Mouse (Mus musculus) olfactory bulb, adult 2 months (tissue): Measurements from ENCODE around the gene Snx9. TPM values are rescaled to one million over a fixed set of nuclear protein-coding genes. Genes with fewer than 3 reads are reported as not detected.

Experiments
- H3K27ac ChIP-seq: fragments of 200-500 bp; 2 replicates; pipeline ENCODE4 v1.5.1; 2012; ENCODE audit warnings: low read depth, low read length; ENCODE audit not compliant: insufficient read depth
- H3K4me1 ChIP-seq: fragments of 200-500 bp; 2 replicates; pipeline ENCODE4 v1.6.1; 2012; ENCODE audit warnings: low read length; ENCODE audit not compliant: control insufficient read depth, insufficient read depth
- H3K4me3 ChIP-seq: fragments of 200-500 bp; 2 replicates; pipeline ENCODE4 v1.5.1; 2012; ENCODE audit warnings: mild to moderate bottlenecking, low read depth, low read length, moderate library complexity; ENCODE audit not compliant: insufficient read depth
- CTCF ChIP-seq: fragments of 200-500 bp; IDR thresholded peaks from 2 replicates; pipeline ENCODE4 v1.5.1; 2012; ENCODE audit warnings: low read depth, mild to moderate bottlenecking, low read length, moderate library complexity; ENCODE audit not compliant: insufficient read depth
- POLR2A ChIP-seq: fragments of 200-500 bp; IDR thresholded peaks from 2 replicates; pipeline ENCODE4 v1.6.1; 2012; ENCODE audit warnings: mild to moderate bottlenecking, low read depth, low read length, moderate library complexity; ENCODE audit not compliant: insufficient read depth
- WGBS: fragments of 180-500 bp; shearing (Covaris S2); methylation state at CpG from one replicate; pipeline ENCODE4 v1.1.7; 2018; 5-methylcytosine and 5-hydroxymethylcytosine counted together
- polyA plus RNA-seq: library from polyadenylated mRNA; stranded (reverse); fragments of >200 nt; gene quantifications from 2 replicates; pipeline ENCODE4 v1.2.4, GENCODE M21; 2012; ENCODE audit warnings: low replicate concordance; ENCODE audit not compliant: missing spikeins, insufficient read depth, insufficient read length

The Snx9 gene
- polyA plus RNA-seq, 1 experiment: not detected

GRCm38 (mm10) chr17:5834166-5834565, 7.0 kb upstream of the Snx9 start:
- Histone ChIP-seq H3K4me1 (no peaks in the 10 kb centered on the region), H3K27ac (no peak overlapping the region), H3K4me3 (no peak overlapping the region)
- TF ChIP-seq CTCF: no peak
- TF ChIP-seq POLR2A: no peak
- WGBS: 72% methylated on average over 3 of the region's 3 CpGs

DNA sequence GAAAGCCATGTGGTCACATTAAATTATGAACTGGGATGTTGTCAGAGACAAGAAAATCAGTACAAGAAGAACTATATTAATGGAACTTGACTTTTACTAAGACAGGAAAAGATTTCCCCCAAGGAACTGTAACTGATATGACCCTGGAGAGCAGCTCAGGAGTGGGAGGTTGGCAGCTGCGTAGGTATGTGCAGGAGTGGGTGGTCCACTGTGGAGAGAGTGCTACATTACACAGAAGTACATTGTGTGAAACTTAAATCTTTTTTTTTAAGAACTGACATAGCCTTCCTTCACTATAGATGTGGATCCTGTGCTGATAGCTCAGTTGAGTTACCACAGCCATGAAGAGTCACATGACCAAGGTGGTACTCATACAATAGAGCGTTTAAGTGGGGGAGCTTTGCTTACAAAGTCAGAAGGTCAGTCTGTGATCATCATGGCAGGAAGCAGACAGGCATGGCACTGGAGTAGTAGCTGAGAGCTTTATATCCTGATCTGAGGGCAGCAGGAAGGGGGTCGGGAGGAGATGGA, 6.3 kb upstream of the Snx9 start:
- 93% methylated on average over 3 of the region's 3 CpGs for WGBS
- Histone ChIP-seq H3K4me1 (no peaks in the 10 kb centered on the region), H3K27ac (no peak overlapping the region), H3K4me3 (no peak overlapping the region)
- TF ChIP-seq CTCF (no peak), POLR2A (no peak)

- TF ChIP-seq CTCF (no peak), POLR2A (no peak)
- Histone ChIP-seq H3K27ac (no peak overlapping the region), H3K4me3 (no peak overlapping the region), H3K4me1 (no peaks in the 10 kb centered on the region)
- 92% methylated on average over 5 of the region's 5 CpGs for WGBS
Measured at GRCm38 (mm10) chr17:5839549-5840240, 1.4 kb upstream of the Snx9 start.

DNA sequence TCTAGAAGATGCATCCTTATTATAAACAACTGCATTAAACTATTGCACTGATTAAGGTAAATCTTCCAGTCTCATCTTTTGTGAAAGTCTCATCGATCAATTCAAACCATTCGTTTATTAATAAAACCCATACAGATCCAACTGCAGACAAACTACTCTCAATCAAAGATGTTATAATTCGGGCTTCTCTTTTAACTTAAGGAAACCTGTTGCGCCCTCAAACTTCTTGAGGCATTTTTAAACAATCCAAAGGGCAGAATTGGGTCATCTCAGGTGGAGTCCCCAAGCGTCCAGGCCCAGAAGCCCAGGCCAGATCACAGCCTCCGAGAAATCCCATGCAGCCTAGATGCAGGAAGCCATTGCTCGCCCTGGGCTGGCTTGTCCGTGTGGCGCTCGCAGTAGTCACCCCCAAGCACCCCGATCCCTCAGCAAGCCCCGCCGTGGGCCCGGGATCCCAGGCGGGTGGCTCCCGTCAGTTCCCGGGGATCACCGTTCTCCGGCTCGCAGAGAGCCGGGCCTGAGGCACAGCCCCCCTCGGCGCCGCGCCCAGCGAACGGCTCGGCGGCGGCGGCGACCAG, 490 bp upstream of the Snx9 start:
- H3K27ac ChIP-seq: 0 out of 2 replicates have a peak overlapping the region, but pooled peaks have one; percentile 20
- H3K4me1 ChIP-seq: no peaks in the 10 kb centered on the region
- 5% methylated on average over 29 of the region's 32 CpGs for WGBS
- TF ChIP-seq CTCF (no peak), POLR2A (no peak)
- H3K4me3 ChIP-seq: peak overlapping the region; percentile 92

GRCm38 (mm10) chr17:5841943-5842273, 779 bp downstream of the Snx9 start:
- peak overlapping the region; percentile 92 for H3K4me3 ChIP-seq
- H3K4me1 ChIP-seq: no peaks in the 10 kb centered on the region
- TF ChIP-seq CTCF (no peak), POLR2A (no peak)
- WGBS: 1% methylated on average over 7 of the region's 7 CpGs
- H3K27ac ChIP-seq: peak overlapping the region; percentile 44; the same call in 1 of the 2 replicates

- no peak overlapping the region for H3K27ac ChIP-seq
- 88% methylated on average over 9 of the region's 9 CpGs for WGBS
- no peak for TF ChIP-seq CTCF
- TF ChIP-seq POLR2A: no peak
- no peak overlapping the region for H3K4me3 ChIP-seq
- H3K4me1 ChIP-seq: no peaks in the 10 kb centered on the region
Measured at GRCm38 (mm10) chr17:5842988-5843640, 2.0 kb downstream of the Snx9 start.

DNA sequence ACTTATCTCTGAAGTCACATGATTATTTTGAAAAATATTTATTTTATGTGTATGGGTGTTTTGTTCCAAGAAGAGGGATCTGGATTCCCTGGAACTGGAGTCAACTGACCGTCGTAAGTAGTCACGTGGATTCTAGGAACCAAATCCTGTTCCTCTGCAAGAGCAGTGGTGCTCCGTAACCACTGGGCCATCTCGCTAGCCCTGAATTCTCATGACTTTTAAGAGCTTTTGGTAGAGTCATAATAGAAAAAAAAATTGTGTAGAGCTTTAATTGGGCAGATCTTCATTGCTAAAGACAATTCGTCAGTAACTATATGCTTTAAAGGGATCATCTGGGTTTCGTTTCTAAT, 2.5 kb downstream of the Snx9 start:
- Histone ChIP-seq H3K27ac (no peak overlapping the region), H3K4me3 (no peak overlapping the region), H3K4me1 (no peaks in the 10 kb centered on the region)
- no peak for TF ChIP-seq CTCF
- no peak for TF ChIP-seq POLR2A
- WGBS: 98% methylated on average over 7 of the region's 7 CpGs

DNA sequence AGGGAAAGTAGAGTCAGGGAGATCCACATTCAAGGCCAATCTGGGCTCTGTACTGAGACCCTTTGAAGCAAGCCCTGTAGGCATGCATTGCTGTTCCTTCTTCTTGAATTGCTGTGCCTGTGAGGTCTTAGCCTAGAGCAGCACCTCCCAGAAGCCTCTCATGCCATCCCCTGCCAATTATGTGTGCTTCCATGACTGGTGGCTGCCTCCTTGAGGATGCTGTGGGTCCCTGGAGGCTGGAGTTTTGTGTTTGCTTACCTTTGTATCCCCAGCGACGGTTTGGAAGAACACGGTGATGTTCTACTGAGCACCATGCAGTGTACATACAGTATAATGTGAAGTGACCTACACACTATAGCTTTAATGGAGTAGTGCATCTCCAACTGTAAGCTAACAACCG, 4.2 kb downstream of the Snx9 start:
- peaks cover 6% of the 10 kb centered on the region for H3K4me1 ChIP-seq
- no peak overlapping the region for H3K4me3 ChIP-seq
- H3K27ac ChIP-seq: no peak overlapping the region
- TF ChIP-seq CTCF (no peak), POLR2A (no peak)
- WGBS: 92% methylated on average over 4 of the region's 4 CpGs

DNA sequence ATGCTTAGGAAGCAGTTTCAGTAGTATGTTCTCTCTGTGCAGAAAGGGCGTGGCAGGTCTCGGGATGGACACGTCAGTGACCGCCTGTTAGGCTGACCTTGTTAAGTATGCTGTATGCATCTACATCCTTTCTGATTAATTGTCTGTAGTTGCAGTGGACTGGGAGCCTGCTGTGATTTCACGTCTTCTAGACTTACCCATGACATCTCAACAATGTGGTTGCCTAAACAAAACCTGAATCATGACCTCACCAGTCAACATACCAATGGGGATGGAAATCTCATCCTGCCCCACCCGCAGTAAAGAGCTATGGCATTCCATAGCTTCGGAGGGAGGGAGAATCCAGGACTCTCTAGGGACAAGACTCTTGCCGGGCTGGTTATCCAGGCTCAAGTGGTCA, 5.0 kb downstream of the Snx9 start:
- TF ChIP-seq CTCF (no peak), POLR2A (no peak)
- WGBS: 73% methylated on average over 8 of the region's 8 CpGs
- H3K4me3 ChIP-seq: no peak overlapping the region
- H3K27ac ChIP-seq: no peak overlapping the region
- peaks cover 6% of the 10 kb centered on the region for H3K4me1 ChIP-seq
